Mouse (Mus musculus): ENCODE results near the gene Mrm1.

Mrm1 gene

DNA sequence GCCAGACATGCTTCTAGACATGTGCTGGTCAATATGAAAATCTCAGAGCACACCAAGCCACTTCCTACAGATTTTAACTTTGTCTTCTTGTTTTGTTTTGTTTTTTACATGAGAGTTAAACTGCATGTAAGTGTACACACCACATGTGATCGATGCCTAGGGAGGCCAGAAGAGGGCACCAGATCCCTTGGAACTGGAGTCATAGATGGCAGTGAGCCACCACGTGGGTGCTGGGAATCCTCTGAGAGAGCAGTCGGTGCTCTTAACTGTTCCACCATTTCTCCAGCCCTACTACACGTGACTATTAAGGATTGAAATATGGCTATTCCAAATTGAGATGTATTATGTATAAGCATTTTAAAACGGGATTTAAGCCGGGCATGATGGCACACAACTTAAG lies 2.0 kb downstream of the Mrm1 start:
- in situ Hi-C loops (cut with MboI, MseI) = no loop called here

DNA sequence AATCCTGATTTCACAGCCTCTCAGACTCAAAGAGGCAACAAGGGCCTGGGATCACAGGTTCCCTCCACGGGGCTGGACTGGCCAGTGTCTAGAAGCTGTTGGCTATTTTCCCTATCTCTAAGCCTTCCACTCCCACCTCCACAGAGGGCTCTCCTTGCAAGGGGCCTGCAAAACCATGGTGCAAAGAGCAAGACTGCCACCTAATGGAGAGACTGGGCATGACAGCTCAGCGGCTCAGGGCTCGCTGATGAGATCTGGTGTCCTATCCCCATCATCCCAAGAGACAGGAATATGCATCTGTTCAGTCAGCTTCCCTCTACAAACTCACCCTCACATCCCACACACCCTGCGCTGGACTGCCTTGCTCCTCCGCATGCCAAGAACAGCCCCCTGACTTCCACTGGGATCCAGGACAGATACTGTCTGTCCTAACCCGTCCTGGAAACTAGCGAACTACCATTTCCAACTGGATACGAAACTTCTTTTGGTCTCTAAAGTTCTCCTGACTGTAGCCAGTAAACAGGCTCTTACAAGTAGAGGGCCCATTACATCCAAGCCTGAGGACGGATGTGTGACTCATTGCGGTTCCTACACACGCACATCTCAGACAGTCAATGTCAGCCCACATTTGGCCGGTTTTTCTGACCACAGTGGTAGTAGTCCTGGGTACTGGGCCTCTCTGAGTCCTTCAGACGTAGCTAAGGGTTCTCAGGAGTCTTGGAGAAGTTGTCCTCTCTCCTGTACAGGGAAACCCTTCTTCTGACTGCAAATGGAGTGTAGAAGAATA lies 5.4 kb downstream of the Mrm1 start:
- in situ Hi-C loops (cut with MboI, MseI) = no loop called here

DNA sequence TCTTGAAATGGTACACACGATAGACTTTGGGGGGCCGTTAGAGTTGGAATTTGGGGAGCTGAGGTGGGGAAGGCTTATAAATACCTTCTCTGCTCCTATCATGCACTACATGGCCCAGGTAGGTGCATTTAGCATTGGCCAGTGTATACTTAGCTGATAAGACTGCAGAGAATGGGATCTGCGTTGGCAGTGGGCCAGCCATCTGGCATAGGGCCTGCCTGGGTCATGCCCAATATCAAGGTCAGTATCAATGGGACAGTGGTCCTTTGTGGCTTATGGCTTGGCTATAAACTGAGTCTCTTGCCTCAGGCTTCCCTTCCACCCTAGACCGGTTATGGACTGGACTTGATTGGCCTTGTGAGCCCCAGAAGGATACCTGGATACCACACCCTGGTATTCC lies 14.9 kb downstream of the Mrm1 start:
- in situ Hi-C loops (cut with MboI, MseI) = no loop called here

DNA sequence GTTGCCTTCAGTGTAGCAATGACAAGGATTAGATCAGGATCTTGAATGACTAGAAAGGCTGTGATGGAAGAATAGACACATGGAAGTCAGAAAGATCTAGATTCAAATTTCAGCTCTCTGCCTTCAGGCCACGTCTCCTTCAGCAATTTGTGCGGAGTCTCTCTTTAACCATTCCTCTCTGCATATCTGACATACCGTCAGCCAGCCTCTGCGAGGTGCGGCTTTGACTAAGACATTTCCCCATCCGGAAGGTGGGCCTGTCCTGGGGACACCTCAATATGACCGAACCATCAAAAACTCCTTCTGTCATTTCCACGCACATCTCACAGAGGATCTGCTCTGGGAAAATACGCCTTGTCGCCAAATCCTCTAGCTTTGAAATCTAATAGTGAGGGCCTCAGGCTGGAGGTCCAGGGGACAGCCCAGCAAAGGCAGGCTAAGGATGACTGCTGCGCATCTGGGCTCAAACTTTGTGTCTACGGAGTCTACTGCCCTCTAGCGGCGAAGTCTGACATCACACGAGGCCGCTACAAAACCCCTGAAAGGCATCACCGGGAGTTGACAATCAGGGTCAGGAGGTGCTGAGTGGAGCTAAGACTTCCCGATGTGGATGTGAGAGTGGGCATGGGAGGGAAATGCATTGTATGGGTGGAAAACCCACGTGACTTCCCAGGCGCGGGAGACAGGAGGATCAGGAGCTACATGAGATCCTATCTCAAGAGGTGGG lies 21.5 kb downstream of the Mrm1 start:
- in situ Hi-C loops (cut with MboI, MseI) = loop anchor here (5.0 to 10.0 kb wide), 3 partner anchors 185 to 365 kb away; partner anchors contain the start of gene Lhx1

DNA sequence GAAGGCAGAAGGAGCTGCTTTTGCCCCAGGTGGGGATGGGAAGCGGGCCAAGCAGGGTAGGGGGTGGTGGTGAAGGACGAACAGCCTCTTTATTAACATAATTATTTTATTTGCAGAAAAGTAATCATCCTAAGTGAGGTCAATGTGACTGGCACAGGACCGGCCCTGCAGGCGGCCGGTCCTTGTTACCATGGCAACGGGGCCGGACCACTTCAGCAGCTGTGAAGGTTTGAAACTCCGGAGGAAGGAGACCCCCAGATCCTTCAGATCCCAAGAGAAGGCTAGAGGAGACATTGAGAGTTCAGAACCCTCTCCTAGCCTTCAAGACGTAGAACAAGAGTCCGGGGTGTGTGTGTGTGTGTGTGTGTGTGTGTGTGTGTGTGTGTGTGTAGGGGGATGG lies 22.3 kb downstream of the Mrm1 start:
- in situ Hi-C loops (cut with MboI, MseI) = loop anchor here (5.0 to 10.0 kb wide), 3 partner anchors 185 to 365 kb away; partner anchors contain the start of gene Lhx1

DNA sequence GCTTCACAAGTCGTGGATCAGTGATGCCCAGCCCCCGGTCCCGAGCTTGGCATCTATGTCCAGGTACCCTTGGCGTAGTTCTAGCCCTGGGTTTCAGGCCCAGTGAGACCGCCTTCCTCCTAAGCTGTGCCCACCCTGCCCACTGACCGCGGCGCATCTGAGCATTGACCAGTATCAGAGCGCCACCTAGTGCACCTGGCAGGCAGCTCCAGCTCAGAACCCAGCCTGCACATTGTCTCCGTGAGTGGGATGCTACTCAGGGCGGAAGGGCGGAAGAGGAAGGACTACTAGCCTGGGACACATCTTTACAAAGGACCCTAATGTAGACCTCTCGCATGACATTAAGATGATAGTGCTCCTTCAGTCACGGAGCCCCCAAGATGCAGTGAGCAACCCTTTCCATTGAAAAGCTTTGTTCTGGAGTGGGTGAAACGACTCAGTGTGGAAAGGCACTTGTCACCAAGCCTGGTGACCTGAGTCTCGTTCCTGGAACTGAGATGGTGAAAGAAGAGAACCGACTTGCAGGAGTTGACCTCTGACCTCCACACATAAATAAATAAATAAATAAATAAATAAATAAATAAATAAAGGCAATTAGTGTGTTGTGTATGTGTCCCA lies 24.7 kb downstream of the Mrm1 start:
- in situ Hi-C loops (cut with MboI, MseI) = loop anchor here (5.0 to 10.0 kb wide), 3 partner anchors 182 to 362 kb away; partner anchors contain the start of gene Lhx1

DNA sequence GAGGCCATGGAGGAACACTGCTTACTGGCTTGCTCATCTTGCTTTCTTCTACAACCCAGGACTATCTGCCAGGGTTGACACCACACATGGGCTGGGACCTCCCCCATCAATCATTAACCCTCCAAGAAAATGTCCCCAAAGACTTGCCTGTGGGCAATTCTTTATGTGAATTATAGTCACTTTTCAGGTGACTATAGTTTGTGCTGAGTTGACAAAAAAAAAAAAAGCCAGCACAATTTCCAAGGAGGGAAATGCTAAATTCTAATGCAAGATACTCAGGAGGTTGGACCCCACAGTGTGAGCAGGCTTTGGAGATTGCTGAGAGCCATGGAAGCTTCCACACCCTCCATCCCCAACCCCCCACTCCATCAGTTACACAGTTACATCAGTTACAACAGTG lies 25.8 kb downstream of the Mrm1 start:
- in situ Hi-C loops (cut with MboI, MseI) = loop anchor here (10.0 kb wide), 1 partner anchor 269 kb away; the partner anchor contains the start of gene Lhx1

DNA sequence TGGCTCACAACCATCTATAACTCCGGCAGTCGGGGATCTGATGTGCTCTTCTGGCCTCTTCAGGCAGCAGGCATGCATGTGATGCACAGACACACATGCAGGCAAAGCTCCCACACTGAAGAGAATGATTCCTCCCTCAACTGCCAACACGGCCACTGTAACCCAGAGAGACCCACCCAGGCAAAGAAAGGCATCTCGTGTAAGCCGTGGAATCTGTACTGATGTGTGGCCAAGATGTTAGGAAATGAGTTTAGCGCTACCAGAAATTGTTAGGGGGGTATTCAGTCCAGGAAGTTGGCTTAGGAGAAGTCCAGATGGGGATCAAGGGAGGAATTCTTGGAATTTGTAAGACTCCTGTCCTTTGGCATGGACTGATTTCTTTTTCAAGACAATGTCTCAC lies 28.9 kb downstream of the Mrm1 start:
- in situ Hi-C loops (cut with MboI, MseI) = loop anchor here (10.0 kb wide), 1 partner anchor 266 kb away; the partner anchor contains the start of gene Lhx1

DNA sequence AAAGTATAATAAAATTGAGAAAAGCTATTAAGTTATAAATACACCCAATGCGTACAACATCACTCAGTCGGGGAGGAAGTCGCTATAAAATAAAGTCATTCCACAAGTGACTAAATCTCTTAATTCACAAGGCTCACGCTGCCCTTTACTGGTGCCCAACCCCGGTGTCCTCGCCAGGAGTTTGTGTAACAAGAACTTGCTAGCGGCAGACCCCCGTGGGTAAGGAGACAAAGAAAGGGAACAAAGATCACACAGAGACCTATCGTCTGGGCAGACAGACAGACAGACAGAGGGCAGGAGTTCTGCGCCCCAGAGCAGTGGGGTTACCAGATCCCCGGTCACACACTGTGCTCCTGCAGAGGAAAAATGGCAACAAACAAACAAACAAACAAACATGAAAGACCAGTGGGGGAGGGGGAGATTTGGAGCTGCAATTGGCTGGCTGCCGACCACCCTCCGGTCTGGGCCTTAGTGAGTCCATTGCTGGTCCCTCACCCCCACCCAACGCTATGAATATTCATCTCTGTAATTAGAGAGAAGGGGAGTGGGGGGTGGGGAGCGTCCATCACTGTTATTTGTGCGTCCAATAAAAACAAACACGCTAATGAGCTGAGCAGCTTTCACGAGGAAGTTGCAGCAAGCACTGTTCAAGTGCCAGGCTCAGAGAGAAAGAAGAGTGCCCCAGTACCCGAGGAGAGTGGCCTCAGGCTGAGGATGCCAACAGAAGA lies 39.0 kb downstream of the Mrm1 start:
- in situ Hi-C loops (cut with MboI, MseI) = no loop called here

DNA sequence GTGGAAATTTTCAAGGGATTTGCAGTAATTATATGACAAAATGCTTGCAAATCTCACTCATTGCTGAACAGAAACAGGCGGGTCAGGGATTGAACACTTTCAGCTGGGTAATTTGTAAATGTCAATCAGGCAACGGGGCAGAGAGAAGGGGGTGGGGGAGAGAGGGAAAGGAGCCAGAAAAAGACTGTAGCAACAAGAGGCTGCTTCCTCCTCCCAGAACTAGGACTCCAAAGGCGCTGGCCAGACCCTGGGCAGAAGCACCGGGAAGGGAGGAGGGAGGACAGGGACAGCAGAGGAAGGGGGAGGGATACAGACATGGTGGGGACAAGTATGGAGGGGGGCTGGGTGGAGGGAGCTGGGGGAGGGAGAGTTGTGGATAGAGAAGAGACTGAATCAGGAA lies 43.8 kb downstream of the Mrm1 start:
- in situ Hi-C loops (cut with MboI, MseI) = no loop called here

DNA sequence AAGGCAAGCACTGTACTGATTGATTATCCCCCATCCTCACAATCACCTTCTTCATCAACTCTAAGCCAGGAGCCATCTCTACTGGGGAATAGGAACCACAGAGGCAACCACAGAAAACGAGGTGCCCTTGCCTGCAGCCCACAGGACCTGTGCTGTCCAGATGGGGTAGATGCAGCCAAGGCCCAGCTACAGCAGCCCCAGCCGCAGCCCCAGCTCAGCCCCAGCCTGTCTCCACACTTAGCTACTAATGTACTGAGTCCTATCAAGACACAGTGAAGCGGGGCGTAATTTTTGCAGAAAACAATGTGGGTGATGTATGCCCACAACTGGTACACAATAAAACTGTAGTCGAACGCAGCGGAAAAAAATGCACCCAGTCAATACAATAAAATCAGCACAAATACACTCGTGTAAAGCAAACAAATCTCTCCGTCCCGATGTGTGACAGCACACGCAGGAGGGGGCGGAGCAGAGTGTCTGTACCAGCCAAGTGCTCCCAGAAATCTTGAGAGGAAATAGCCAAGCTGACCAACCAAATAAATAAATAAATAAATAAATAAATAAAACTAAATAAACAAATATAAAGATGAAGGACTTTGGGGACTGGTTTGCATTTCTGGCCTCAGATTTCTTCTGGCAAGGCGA lies 44.3 kb downstream of the Mrm1 start:
- in situ Hi-C loops (cut with MboI, MseI) = no loop called here

DNA sequence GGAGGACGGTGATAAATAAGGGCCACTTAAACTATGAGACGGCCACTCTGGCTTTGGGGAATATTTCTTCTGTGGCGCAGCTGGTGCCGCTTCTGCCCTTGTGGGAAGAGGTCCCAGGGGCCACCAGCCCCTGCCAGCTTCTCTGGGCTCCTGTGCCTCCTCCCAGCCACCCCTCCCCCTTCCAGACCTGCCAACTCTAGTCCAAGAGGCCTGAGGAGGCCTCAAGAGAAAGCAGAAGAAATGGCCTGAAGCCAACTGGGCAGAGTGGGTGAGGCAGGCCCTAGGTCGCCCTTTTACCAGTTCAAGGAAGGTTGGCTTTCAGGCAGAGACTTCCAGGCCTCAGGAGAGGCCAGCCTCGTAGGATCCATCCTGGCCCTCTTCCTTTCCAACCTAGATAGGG lies 51.4 kb downstream of the Mrm1 start:
- in situ Hi-C loops (cut with MboI, MseI) = no loop called here

DNA sequence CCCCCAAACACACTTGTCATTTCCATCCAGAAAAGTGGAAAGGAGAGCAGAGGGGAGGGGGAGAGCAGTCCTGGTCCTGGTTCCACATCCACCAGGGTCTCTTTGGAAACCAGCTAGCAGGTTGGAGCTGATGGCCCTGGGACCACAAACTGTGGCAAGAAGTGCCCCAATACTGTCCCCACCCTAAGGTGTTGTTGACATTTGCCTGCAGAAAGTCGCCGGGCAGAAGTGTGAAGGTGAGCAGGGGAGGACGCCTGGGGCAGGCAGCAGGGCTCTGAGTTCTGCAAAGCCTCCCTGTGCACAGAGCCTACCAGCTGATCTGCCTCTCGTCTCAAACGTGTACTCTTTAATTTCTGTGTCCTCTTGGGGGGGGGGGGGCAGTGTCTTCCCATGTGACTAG lies 54.2 kb downstream of the Mrm1 start:
- in situ Hi-C loops (cut with MboI, MseI) = no loop called here

DNA sequence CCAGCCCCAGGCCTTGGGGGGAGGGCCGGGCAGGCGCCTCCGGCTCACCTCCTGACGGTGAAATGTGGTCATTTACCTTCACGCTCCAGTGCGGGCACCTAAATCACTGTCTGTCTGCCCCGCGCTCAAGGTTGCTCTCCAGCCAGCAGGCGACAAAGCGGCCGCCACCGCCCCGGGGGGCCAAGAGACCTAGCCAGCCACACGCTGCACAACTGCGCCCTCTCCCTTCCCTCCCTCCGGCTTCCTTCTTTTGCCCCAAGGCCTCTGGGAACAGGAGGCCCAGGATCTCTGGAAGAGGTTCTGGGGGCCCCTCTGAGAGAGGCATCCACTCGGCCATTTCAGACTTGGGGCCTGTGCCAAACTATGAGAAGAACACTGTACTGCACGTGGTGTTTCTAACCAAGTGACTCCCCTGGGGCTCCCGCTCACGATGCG lies 54.8 kb downstream of the Mrm1 start:
- in situ Hi-C loops (cut with MboI, MseI) = no loop called here

DNA sequence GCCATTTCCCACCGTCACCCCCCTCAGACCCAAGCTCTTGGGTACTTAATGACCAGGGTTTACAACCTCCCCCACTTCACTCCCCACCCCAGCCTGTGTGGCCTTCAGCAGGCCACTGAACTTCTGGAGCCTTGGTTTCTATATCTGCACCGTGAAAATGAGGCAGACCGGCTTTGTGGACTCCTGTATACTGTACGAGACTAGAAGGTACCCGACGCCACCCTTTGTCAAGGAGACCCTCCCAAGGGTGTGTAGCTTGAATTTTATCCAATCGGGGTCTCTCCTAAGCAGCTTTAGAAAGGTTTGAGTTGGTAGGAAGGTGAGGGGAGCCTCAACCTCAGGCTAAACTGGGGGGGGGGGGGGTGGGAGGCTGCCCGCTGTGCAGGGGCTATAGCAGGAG lies 55.2 kb downstream of the Mrm1 start:
- in situ Hi-C loops (cut with MboI, MseI) = no loop called here

Measured in T-helper 1 cell (primary cell).